Mouse (Mus musculus) liver, postnatal 0 days (tissue): ENCODE measurements at regions not wholly inside any gene's neighbourhood (a gene's known extent, or its start where the extent isn't known, plus 50 kb on each side); places are given as distances from the start of the nearest gene placed in this dataset.
"Not testable (repeated sequence)": the region's sequence is repeated elsewhere in the genome, so short reads cannot be mapped to it uniquely, and the experiment has no call there.

ENCODE experiments used
- ATAC-seq: fragments of 200-750 bp; cut with Nextera tagmentation; 2 replicates; pipeline ENCODE4 v1.8.0; 2017; ENCODE audit warnings: mild to moderate bottlenecking, moderate library complexity
- DNase-seq: peaks from one replicate; pipeline ENCODE4 v3.0.0-alpha.2; 2016
- H3K27ac ChIP-seq: fragments of 300-500 bp; sonication (generic); 2 replicates; pipeline ENCODE4 v1.5.1; 2014; ENCODE audit warnings: antibody characterized with exemption, moderate library complexity, mild to moderate bottlenecking, low read depth
- H3K27me3 ChIP-seq: fragments of 300-500 bp; sonication (generic); 2 replicates; pipeline ENCODE4 v1.6.1; 2014; ENCODE audit warnings: low read length, control low read depth, mixed read lengths; ENCODE audit not compliant: insufficient read depth
- H3K36me3 ChIP-seq: fragments of 300-500 bp; sonication (generic); replicated peaks from 2 replicates; pipeline ENCODE4 v1.6.1; 2014; ENCODE audit warnings: mild to moderate bottlenecking, control low read depth, low read length, moderate library complexity, mixed read lengths; ENCODE audit not compliant: insufficient read depth
- H3K4me1 ChIP-seq: fragments of 300-500 bp; sonication (generic); 2 replicates; pipeline ENCODE4 v1.6.1; 2014; ENCODE audit warnings: antibody characterized with exemption, mild to moderate bottlenecking, control low read depth; ENCODE audit not compliant: insufficient read depth
- H3K4me2 ChIP-seq: fragments of 300-500 bp; sonication (generic); 2 replicates; pipeline ENCODE4 v1.6.1; 2014; ENCODE audit warnings: low read depth, mild to moderate bottlenecking, low read length, moderate library complexity, mixed read lengths
- H3K4me3 ChIP-seq: fragments of 300-500 bp; sonication (generic); 2 replicates; pipeline ENCODE4 v1.5.1; 2014; ENCODE audit warnings: low read depth, low read length
- H3K9ac ChIP-seq: fragments of 300-500 bp; sonication (generic); replicated peaks from 2 replicates; pipeline ENCODE4 v1.6.1; 2014; ENCODE audit warnings: mild to moderate bottlenecking, moderate library complexity
- H3K9me3 ChIP-seq: fragments of 300-500 bp; sonication (generic); 2 replicates; pipeline ENCODE4 v1.6.1; 2016; ENCODE audit warnings: mild to moderate bottlenecking, control low read depth, low read length, mixed read lengths
- CTCF ChIP-seq: sonication (generic); IDR thresholded peaks from 2 replicates; pipeline ENCODE4 v1.5.1; 2016; ENCODE audit warnings: antibody characterized with exemption, low read depth
- EP300 ChIP-seq: IDR thresholded peaks from 2 replicates; pipeline ENCODE4 v1.6.1; 2016; ENCODE audit warnings: antibody characterized with exemption, low read depth, mild to moderate bottlenecking
- WGBS: fragments of 180-500 bp; shearing (Covaris S2); extraction: QIAGEN DNeasy Blood & Tissue Kit; methylation state at CpG from one replicate; pipeline ENCODE4 v1.1.7; 2014; ENCODE audit not compliant: insufficient replicate concordance; 5-methylcytosine and 5-hydroxymethylcytosine counted together

GRCm38 (mm10) chr13:5641743-5642510 is 219.4 kb upstream of the Klf6 start:
- no peak overlapping the region for H3K27ac ChIP-seq
- ATAC-seq (no peak), DNase-seq (no peak)
- H3K9ac ChIP-seq: no peak overlapping the region
- no peaks in the 10 kb centered on the region for H3K4me1 ChIP-seq
- H3K9me3 ChIP-seq: no peaks in the 10 kb centered on the region
- H3K27me3 ChIP-seq: no peaks in the 10 kb centered on the region
- no peaks in the 10 kb centered on the region for H3K36me3 ChIP-seq
- no peak overlapping the region for H3K4me3 ChIP-seq
- H3K4me2 ChIP-seq: no peak overlapping the region
- WGBS: 77% methylated on average over 7 of the region's 7 CpGs
- no peak for TF ChIP-seq CTCF
- TF ChIP-seq EP300: no peak

GRCm38 (mm10) chr13:5648276-5648675 is 213.0 kb upstream of the Klf6 start:
- no peak overlapping the region for H3K9ac ChIP-seq
- WGBS: 85% methylated on average over 4 of the region's 4 CpGs
- no peak for ATAC-seq

GRCm38 (mm10) chr13:5657556-5657955 is 203.7 kb upstream of the Klf6 start:
- no peak overlapping the region for H3K9ac ChIP-seq
- no peaks in the 10 kb centered on the region for H3K27me3 ChIP-seq
- H3K4me1 ChIP-seq: no peaks in the 10 kb centered on the region
- no peaks in the 10 kb centered on the region for H3K9me3 ChIP-seq
- TF ChIP-seq EP300 (no peak), CTCF (no peak)
- no peak overlapping the region for H3K27ac ChIP-seq
- 68% methylated on average over 5 of the region's 5 CpGs for WGBS
- no peak overlapping the region for H3K4me3 ChIP-seq
- no peaks in the 10 kb centered on the region for H3K36me3 ChIP-seq
- H3K4me2 ChIP-seq: no peak overlapping the region
- DNase-seq: no peak
- no peak for ATAC-seq

More at GRCm38 (mm10) chr13:5648276-5648675, 213.0 kb upstream of the Klf6 start:
- H3K4me2 ChIP-seq: no peak overlapping the region
- DNase-seq: no peak
- TF ChIP-seq EP300 (no peak), CTCF (no peak)
- no peak overlapping the region for H3K4me3 ChIP-seq
- no peaks in the 10 kb centered on the region for H3K27me3 ChIP-seq
- no peaks in the 10 kb centered on the region for H3K36me3 ChIP-seq
- no peak overlapping the region for H3K27ac ChIP-seq
- H3K4me1 ChIP-seq: no peaks in the 10 kb centered on the region
- H3K9me3 ChIP-seq: no peaks in the 10 kb centered on the region

- no peaks in the 10 kb centered on the region for H3K9me3 ChIP-seq
- H3K4me2 ChIP-seq: no peak overlapping the region
- TF ChIP-seq EP300: no peak
- no peak for TF ChIP-seq CTCF
- 55% methylated on average over 3 of the region's 3 CpGs for WGBS
- H3K4me1 ChIP-seq: no peaks in the 10 kb centered on the region
- H3K4me3 ChIP-seq: no peak overlapping the region
- no peak overlapping the region for H3K27ac ChIP-seq
- H3K27me3 ChIP-seq: no peaks in the 10 kb centered on the region
- DNase-seq (no peak), ATAC-seq (no peak)
- H3K36me3 ChIP-seq: no peaks in the 10 kb centered on the region
- no peak overlapping the region for H3K9ac ChIP-seq
Measured at GRCm38 (mm10) chr13:5666235-5667007, 194.9 kb upstream of the Klf6 start.

- H3K4me2 ChIP-seq: no peak overlapping the region
- no peak for ATAC-seq
- no peaks in the 10 kb centered on the region for H3K27me3 ChIP-seq
- WGBS: 79% methylated on average over 1 of the region's 1 CpGs
- no peaks in the 10 kb centered on the region for H3K9me3 ChIP-seq
- H3K4me3 ChIP-seq: no peak overlapping the region
- no peak for DNase-seq
- H3K9ac ChIP-seq: no peak overlapping the region
- no peak overlapping the region for H3K27ac ChIP-seq
- H3K36me3 ChIP-seq: no peaks in the 10 kb centered on the region
- TF ChIP-seq CTCF: no peak
- TF ChIP-seq EP300: no peak
- H3K4me1 ChIP-seq: no peaks in the 10 kb centered on the region
Measured at GRCm38 (mm10) chr13:5675668-5676067, 185.6 kb upstream of the Klf6 start.

GRCm38 (mm10) chr13:5690124-5690523 is 171.2 kb upstream of the Klf6 start:
- Histone ChIP-seq H3K4me3 (no peak overlapping the region), H3K9ac (no peak overlapping the region), H3K27me3 (no peaks in the 10 kb centered on the region), H3K36me3 (no peaks in the 10 kb centered on the region), H3K4me1 (no peaks in the 10 kb centered on the region), H3K27ac (no peak overlapping the region), H3K9me3 (0 out of 2 replicates have a peak, but pooled peaks cover 2% of the 10 kb centered on the region), H3K4me2 (no peak overlapping the region)
- WGBS: 77% methylated on average over 3 of the region's 4 CpGs
- TF ChIP-seq EP300: no peak
- TF ChIP-seq CTCF: no peak
- ATAC-seq: no peak
- no peak for DNase-seq

- not testable (repeated sequence) for H3K36me3 ChIP-seq, H3K27ac ChIP-seq, H3K27me3 ChIP-seq, H3K4me2 ChIP-seq, H3K9me3 ChIP-seq, ATAC-seq, H3K4me1 ChIP-seq, DNase-seq, H3K4me3 ChIP-seq, H3K9ac ChIP-seq
- WGBS: 90% methylated on average over 2 of the region's 2 CpGs
Measured at GRCm38 (mm10) chr13:5690680-5691079, 170.6 kb upstream of the Klf6 start.
